Mouse (Mus musculus) left cerebral cortex, postnatal 10 days (tissue): ENCODE results near the gene Denr. TPM values are rescaled to one million over a fixed set of nuclear protein-coding genes. Genes with fewer than 3 reads are reported as not detected.
A peak's percentile ranks its signal among the peaks of the same experiment; 100 is the strongest.

Experiments
- DNase-seq, 2 experiments: peaks; one replicate each; pipeline ENCODE4 v3.0.0; 2021 to 2022; ENCODE audit warnings: low spot score in 2 of 2, mixed read lengths in 1 of 2; ENCODE audit errors: extremely low spot score in 1 of 2
- intact Hi-C: fragments of 180-260 bp; cut with DNase I; formaldehyde crosslinking; loops from one replicate; pipeline ENCODE4 v1.15.1; 2025
- total RNA-seq, 2 experiments: library from RNA; stranded (reverse); gene quantifications; 2 replicates each; pipeline ENCODE4 v1.2.3; 2021

Gene Denr
- 10 to 100 TPM; 71.2 to 76.9 TPM for total RNA-seq

- intact Hi-C loops = loop anchor here (2.0 to 5.0 kb wide), 3 partner anchors 80 to 175 kb away; partner anchors contain the start of genes Kntc1 and Rsrc2
- peak; percentile 97 to 99 for DNase-seq
These were observed at the start of gene Denr for GRCm38 (mm10) chr5:123906976-123907630. Denr (plus strand) TSS chr5:123907175.

DNA sequence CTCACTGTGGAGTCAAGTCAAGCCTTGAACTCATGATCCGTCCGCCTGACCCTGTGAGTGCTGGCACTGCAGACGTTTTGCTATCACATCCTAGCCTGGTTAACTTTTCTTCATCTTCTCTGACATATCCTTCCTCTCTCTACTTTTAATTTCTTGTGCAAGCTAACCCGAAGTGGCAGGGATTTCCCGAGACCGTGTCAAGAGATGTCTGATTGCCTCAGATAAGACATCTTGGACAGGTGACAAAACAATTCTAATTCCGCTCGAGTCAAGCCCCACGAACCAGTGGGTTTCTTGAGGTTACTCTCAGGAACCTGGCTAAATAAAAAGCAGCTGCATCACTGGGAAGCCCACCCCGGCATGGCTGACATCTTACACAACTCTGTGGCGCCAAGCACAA, 48.2 kb upstream of the Denr start:
- intact Hi-C loops = no loop called here
- no peak for DNase-seq

DNA sequence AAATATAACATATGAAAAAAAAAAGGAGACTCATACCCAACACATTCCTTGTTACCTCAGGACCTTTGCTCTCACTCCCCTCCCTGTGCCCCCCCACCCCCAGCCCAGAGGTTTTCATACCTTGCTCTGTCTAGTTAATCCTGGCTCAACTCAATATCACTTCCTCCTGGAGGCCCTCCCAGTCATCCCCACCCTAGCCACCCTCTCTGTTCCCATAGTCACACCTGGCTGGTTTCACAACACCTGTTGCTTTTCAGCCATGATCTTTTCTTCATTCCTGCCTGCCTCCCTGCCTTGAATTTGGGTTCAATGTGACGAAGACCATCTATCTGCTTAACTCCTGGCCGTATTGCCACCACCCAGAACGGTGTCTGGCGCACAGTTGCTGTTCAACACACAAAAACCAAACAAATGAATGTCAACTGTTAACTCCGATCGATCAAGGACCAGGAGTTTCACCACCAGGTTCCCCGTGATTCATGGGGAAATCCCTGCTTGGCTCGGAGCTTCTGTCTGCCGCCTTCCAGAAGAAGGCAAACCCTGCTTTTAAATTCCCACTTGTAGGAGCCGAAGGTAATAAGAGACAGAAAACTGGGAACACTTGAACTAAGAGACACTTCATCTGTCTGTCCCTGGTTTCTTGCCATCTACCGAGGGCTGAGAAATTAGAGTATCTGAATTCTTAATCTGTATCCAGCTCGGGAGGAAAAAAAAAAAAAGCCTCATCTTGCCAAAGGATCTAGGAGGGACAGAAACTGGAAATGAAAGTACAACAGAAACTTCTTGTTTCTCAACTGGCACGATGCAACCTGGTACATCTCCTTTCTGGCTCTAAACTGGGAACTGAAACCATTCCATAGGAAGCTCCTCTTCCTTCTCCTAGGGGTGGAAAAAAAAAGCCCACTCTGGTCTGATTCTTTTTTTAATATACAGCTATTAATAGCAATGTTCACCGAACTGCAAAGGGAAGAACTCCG, 44.3 kb upstream of the Denr start:
- DNase-seq = peak in 1 of 2 experiments; percentile 4
- intact Hi-C loops = no loop called here

DNA sequence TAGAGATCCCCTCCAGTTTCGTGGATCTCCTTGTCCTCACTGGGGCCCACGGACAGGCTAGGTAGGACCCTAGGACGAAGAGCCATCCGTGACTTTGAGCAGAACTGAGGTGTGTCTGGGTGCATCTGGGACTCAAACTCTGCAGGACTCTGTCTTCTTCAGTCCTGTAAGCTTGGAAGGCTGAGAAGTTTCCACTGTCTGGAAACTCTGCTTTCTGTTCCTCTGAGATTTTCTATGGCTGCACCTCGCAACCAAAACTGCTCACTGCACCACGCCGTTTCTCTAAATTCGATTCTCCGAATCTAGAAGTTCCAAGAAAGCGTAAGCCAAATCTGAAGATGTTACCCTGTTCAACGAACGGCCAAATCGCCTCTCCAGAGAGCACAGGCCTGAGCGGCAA, 43.0 kb upstream of the Denr start:
- no peak for DNase-seq
- intact Hi-C loops = no loop called here

GRCm38 (mm10) chr5:123865365-123865764, 41.6 kb upstream of the Denr start, which contains the start of gene Hcar2:
Hcar2 (minus strand) TSS chr5:123865499.
- intact Hi-C loops = no loop called here
- DNase-seq = no peak

GRCm38 (mm10) chr5:123866457-123866856, 40.5 kb upstream of the Denr start:
- DNase-seq = no peak
- intact Hi-C loops = no loop called here

GRCm38 (mm10) chr5:123869615-123870014, 37.4 kb upstream of the Denr start:
- intact Hi-C loops = no loop called here
- DNase-seq = no peak

GRCm38 (mm10) chr5:123874177-123874576, 32.8 kb upstream of the Denr start:
- no peak for DNase-seq
- intact Hi-C loops = no loop called here

DNA sequence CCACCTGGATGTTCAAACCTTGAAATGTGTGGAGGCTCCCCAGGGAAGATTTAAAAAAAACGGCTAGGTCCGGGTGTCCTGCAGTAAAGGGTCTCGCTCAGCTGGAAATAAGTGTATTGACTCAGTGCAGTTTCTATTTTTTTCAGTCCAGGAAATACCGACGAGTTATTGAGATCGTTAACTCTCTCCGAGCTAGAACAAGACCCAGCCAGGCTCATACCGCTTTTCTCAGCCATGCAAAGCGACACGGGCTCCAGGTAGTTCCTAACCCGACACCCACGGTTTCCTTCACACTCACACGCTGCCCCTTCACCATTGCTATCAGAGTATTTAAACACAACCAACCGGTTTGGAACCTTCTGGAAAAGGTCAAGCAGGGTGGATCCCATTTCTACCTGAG, 28.9 kb upstream of the Denr start:
- DNase-seq = no peak
- intact Hi-C loops = no loop called here

- intact Hi-C loops = no loop called here
These were observed 27.0 kb upstream of the Denr start, which contains the start of gene Hcar1 for GRCm38 (mm10) chr5:123879928-123880327. Hcar1 (minus strand) TSS chr5:123880020.

DNA sequence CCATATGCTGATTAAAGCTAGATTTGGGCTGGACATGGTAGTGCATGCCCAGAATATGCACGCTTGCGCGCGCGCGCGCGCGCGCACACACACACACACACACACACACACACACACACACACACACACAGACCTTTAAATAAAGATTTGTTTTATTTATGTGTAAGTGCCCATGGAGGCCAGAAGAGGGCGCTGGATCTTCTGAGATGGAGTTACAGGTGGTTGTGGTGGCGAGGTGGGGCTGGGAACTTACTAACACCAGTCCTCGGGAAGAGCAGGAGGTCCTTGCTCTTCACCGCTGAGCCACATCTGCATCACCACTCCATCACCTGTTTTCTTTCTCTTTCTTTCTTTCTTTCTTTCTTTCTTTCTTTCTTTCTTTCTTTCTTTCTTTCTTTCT, 26.2 kb upstream of the Denr start:
- intact Hi-C loops = no loop called here
- no peak for DNase-seq

More at GRCm38 (mm10) chr5:123879928-123880327, 27.0 kb upstream of the Denr start, which contains the start of gene Hcar1:
- DNase-seq = peak in 1 of 2 experiments; percentile 63

DNA sequence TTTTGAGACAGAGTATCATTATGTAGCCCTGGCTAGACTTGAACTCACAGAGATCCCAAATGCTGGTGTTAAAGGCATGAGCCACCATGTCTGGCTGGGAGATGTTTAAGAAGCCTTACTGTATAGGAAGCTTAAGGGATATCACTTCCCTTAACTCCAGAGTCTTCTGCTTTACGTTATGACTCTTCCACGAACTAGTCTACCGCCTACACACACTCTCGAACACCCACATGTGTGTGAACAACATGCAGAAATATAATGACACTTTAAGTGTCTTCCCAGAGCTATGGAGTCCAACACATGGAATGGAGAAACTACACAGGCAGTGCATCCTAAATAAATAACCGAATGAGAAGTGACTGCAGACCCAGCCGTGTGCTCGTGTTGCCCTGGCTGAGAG, 23.1 kb upstream of the Denr start:
- DNase-seq = no peak
- intact Hi-C loops = no loop called here

- DNase-seq = no peak
- intact Hi-C loops = no loop called here
These were observed 22.6 kb upstream of the Denr start for GRCm38 (mm10) chr5:123884332-123884731.

DNA sequence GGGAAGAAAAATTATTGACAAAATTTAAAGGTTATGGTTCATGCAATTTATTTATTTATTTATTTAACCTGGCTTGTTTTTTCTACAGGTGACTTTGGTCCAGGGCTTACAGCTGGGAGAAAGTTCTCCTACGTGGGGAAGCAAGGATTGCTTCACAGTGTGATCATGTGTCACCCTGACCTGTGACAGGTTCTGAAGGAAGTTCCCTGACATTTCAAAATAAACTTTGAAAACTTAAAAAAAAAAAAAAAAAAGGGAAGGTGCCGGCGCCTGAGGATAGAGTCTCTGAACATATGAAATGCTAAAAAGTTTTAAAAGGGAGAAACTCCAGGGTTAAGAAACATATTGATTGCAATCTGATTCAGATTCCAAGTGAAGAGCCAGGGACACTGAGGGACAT, 20.6 kb upstream of the Denr start:
- intact Hi-C loops = loop anchor here (5.0 kb wide), 1 partner anchor 44 kb away; no protein-coding TSS in a partner anchor
- no peak for DNase-seq

DNA sequence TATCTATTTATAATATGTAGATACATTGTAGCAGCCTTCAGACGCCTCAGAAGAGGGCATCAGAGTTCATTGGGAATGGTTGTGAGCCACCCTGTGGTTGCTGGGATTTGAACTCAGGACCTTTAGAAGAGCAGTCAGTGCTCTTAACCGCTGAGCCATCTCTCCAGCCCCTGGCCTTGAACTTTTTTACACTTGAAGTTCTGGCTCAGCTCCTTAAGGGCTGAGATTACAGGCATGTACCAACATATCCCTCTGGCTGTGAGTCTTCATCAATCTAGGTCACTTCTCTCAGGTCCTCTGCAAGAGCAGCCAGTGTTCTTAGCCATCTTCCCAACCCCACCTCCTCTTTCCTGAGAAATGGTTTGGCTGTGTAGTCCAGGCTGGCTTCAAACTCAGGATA, 16.7 kb upstream of the Denr start:
- intact Hi-C loops = no loop called here
- DNase-seq = no peak

- intact Hi-C loops = no loop called here
- no peak for DNase-seq
These were observed 16.0 kb upstream of the Denr start for GRCm38 (mm10) chr5:123890987-123891386.

DNA sequence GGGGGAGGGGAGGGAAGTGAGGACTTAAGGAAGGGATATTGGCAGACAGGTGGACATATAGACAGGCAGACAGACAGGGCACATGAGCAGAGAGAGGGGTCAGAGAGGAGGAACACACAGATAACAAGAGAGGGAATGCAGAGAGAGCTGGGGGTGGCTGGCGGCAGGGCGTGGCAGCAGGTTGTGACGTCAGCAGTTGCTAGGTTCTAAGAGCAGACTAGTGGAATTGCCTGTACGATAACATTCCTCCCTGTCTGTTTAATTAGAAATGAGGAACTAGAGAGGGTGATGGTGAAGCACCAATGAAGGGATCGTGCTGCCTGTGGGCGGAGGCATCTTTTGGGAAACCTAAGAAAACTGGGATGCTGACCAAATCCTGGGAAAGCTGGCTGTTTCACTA, 15.3 kb upstream of the Denr start:
- no peak for DNase-seq
- intact Hi-C loops = no loop called here

DNA sequence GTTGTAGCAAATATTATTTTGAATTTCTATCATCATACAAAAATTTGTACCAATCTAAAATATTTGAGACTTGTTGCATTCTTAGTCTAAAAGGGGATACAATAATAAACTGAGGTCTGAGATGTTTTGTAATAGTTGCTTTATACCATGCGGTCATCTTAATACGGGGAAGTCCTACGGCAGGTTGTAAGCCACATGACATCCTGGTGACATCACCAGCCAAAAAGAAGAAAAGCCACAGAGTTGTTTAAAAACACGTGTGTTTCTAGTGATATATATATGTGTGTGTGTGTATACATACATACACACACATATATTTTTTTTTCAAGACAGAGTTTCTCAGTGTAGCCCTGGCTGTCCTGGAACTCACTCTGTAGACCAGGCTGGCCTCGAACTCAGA, 13.5 kb upstream of the Denr start:
- intact Hi-C loops = no loop called here
- DNase-seq = no peak

GRCm38 (mm10) chr5:123896395-123896794, 10.6 kb upstream of the Denr start:
- no peak for DNase-seq
- intact Hi-C loops = no loop called here

DNA sequence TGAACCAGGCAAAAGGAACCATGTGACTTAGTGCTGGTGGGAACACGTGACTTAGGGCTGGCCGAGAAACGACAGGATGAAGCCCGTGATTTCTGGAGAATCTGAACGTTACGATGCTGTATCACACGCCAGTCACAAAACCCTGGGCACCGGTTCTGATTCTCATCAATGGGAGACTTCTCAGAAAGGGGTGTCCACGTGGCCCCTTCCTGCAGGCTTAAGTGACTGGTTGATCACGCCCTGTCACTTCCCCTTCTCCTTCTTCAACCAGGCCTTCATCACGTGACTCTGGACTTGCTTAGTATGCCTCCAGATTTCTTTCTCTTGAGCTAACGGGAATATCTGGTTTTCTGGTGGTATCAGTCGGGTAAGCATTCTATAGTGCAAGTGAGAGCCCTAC, 9.6 kb upstream of the Denr start:
- no peak for DNase-seq
- intact Hi-C loops = no loop called here
